Mouse (Mus musculus) adrenal gland, postnatal 14 days (tissue): ENCODE data around the gene Psmb3. TPM values are rescaled to one million over a fixed set of nuclear protein-coding genes. Genes with fewer than 3 reads are reported as not detected.
"Not testable (repeated sequence)": the region's sequence is repeated elsewhere in the genome, so short reads cannot be mapped to it uniquely, and the experiment has no call there.

Experiments used
- DNase-seq: peaks from one replicate; pipeline ENCODE4 v3.0.0; 2021; ENCODE audit warnings: mixed read lengths
- total RNA-seq: library from RNA; stranded (reverse); gene quantifications from 2 replicates; pipeline ENCODE4 v1.2.3, GENCODE M21; 2021

Psmb3 gene
- total RNA-seq, 1 experiment from 2014 or later = 216 TPM

DNA sequence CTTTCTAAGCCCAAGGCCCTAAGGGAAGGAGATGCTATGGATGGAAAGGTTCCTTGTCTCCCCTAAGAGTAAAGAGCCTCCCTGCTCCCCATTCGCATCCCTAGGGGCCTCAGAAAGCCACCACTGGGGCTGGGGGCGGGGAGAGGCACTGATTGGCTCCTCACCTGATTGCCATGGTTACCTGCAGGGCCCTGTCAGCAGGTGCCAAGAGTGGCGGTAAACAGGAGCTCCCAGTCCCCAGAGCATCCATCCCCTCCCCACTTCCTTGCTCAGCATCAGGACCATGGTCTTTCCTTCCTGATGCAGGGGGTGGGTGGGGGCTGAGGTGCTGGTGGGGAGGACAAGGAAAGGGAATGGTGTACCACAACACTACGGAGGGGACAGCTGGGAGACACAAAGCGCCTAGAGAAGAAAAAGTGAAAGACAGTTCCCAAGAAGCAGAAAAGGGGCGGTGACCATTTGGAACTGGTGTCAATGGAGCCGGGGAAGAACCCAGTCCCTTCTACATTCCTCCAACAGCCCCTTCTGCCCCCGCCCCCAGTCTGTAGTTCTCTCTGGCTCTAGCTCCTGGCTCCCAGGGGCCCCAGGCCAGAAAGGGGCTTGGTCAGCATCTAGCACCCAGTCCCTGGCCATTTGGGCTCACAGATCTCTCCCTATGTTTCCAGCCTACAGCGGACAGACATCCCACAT is 7.3 kb upstream of the Psmb3 start:
- DNase-seq = no peak

DNA sequence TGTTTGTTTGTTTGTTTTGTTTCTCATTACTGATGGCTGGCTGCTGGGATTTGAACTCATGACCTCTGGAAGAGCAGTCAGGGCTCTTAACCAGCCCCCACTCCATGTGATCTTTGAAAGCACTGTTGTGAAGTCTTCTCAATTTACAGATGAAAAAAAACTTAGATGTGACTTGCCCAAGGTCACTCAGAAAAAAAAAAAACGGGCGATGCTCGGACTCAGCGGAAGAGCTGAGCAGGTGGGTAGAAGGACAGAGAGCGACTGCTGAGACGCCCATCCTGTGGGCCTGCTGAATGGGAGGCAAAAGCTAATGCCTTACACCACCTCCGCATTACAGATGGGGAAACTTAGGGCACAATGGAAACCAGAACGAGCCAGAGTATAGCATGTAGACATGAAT is 6.5 kb upstream of the Psmb3 start:
- DNase-seq = no peak

- DNase-seq = peak; percentile 11
Observed at GRCm38 (mm10) chr11:97697199-97697890, 5.9 kb upstream of the Psmb3 start.

DNA sequence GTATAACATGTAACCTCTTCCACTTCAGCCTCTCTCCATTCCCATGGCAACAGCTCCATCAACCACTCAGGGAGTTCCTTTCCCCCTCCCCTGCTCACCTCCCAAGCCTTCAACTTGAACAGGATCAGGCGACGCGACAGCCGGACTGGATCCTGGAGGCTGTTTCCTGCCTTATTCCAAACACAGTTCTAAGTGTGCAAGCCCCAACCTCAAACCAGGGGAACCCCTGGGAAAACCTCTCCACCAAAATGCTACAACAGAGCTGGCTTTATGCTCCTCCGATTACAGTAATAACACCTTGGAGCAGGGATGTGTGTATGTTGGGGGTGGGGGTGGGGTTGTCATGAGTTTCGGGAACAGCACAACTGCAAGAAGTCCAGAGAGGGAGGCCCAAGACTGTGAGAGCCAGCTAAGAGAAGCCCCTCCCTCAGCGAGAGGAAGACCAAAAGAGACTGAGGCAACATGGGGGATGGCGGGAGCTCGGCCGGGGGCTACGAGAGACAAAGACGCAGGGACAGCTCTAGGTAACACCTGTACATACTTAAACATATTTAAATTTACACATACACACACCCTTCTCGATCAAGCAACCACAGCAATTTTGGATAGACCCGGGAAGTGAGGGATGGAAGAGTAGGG is 5.2 kb upstream of the Psmb3 start:
- DNase-seq = peak; percentile 25

- DNase-seq = peak; percentile 93
Observed at GRCm38 (mm10) chr11:97698741-97699611, 4.2 kb upstream of the Psmb3 start.

DNA sequence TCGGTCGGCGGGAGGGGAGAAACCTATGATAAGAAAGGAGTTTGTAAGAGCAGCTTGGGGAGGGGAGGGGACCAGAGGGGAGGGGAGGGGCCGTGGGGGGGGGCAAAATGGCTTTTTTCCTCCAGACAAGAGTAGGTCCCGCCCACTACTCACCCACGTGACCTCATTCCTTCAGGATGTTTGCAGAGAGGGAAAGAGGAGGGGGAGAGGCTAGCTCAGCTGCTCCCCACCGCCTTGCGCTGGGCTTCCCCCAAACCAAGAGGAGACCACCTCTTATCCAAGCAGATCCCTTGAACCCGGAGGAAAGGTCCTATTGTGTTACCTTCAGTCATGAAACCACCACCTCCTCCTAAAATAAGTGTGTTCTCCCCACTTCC is 3.6 kb upstream of the Psmb3 start:
- peak; percentile 92 for DNase-seq

DNA sequence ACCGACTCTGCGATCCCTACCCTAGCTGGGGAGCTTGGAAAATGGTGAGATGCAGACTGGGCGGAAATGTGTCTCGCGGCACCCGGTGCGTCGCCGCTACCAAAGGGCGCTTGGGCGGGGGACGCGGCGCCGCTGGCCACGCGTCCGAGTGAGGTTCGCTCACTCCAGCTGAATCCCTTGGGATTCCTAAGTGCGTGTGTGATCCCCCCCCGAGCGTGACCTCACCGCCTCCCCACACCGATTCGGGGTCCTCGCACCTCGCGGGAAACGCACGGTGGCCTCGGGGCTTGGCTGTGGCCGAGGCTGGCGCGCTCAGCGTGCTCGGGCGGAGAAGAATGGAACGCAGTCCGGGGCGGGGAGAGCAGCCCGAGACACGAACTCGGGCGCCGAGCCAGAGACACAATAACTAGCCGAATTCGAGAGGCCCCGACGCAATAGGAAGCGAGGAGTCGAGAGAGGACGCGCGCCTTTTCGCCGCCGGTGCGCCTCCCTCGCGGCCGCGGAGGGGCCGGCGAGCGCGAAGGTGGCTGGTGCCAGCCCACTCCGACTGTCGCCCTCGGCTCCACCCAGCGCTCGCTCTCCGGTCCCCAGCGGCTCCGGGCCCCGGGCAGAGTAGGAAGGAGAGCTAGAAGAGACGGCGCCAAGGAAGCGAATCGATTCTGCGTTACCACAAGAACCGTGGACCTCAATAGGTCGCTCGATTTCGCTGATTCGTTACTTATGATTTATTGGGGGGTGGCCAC is 3.0 kb upstream of the Psmb3 start, which contains the start of gene Pcgf2:
TSS of gene Pcgf2 (minus strand) at position 495 of the 743 bp plus-strand sequence.
- peak; percentile 90 for DNase-seq

- DNase-seq = peak; percentile 61
Observed at GRCm38 (mm10) chr11:97700746-97701580, 2.2 kb upstream of the Psmb3 start.

GRCm38 (mm10) chr11:97701581-97702392 is 1.4 kb upstream of the Psmb3 start:
- DNase-seq = no peak

- peak; percentile 93 for DNase-seq
Observed at GRCm38 (mm10) chr11:97702393-97702745, 830 bp upstream of the Psmb3 start.

DNA sequence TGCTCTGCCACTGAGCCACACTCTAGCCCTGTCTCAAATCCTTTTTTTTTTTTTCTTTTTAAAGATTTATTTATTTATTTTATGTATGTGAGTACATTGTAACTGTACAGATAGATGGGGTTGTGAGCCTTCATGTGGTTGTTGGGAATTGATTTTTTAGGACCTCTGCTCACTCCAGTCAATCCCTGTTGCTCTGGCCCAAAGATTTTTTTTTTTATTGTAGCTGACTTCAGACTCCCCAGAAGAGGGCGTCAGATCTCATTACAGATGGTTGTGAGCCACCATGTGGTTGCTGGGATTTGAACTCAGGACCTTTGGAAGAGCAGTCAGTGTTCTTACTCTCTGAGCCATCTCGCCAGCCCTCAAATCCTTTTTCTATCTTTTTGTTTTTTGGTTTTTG is 6.9 kb downstream of the Psmb3 start:
- DNase-seq = not testable (repeated sequence)

- DNase-seq = no peak
Observed at GRCm38 (mm10) chr11:97711200-97711900, 8.2 kb downstream of the Psmb3 start.

- no peak for DNase-seq
Observed at GRCm38 (mm10) chr11:97712286-97712685, 9.1 kb downstream of the Psmb3 start.

DNA sequence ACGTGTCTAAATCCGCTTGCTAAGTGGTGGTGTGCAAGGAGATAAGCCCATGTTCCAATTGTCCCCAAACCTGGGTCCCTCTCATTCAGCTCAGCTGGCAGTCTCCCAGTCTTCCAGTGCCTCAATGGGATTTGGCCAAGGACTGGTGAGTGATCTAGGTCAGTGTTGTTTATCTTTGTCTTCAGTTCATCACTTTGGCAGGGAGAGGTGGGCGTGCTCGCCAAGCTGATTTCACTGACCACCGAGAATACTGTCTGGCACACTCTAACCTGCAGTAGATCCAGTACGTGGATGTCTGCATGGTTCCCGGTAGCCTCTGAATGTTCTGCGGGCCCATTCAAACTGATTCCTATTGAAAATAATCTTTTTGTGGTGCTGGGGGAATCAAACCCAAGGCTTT is 10.7 kb downstream of the Psmb3 start:
- DNase-seq = peak; percentile 81

DNA sequence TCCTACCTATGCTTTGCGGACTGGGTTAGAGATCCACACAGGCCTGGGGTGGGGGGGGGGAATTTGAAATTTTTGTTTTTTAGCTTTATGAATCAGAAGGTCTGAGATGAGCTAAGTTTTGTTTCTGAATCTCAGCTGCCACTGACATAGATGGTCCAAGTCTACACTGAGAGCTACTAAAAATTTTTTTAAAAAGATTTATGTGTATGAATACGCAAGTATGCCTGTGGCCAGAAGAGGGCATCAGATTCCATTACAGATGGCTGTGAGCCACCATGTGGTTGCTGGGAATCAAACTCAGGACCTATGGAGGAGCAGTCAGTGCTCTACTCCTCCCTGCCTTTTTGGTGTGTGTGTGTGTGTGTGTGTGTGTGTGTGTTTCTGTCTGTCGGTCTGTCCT is 11.2 kb downstream of the Psmb3 start:
- no peak for DNase-seq

DNA sequence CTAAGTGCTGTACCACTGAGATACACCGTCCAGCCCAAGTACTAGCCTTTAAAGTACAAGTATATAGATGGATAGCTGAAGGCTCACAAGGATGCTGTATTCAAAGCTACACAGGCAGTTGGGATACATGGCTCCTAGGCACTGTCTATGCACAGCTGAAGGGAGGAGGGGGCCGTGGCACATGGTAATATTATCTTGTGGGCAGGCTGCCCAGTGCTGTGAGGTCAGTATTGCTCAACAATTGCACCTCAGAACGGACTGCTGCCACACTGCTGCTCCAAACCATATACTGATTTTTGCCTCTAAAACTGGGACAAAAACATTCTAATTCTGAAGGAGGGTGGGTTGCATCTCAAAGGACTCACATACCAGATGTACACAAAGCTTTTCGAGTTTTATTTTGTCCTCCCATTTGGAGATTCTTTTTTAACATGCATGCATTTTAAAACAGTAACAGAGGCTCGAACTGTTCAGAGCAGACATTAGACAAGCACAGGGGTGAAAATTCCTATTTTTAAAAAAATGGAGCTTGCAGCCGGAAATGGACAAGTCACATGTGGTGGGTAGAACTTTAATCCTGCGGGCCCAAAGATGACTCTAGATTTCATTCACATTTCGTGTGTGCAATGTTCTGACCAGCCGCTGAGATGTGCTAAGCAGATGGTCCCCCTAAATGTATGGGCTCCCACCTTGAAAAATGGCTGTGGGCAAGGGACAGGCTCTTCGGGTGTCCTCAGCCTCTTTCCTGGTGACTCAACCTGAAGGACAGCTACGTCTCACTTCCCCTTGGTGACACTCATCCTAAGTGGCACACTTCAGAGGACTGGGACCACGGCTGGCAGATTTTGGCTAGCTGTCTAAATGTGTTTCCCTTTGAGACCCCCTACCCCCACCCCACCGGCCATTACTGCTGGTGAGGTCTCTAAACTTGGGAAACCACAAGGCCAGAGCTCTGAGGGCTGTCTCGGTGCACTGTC is 11.9 kb downstream of the Psmb3 start:
- DNase-seq = peak; percentile 71

GRCm38 (mm10) chr11:97716021-97716420 is 12.8 kb downstream of the Psmb3 start:
- no peak for DNase-seq
